Mouse (Mus musculus) adipocyte (in vitro differentiated cells): Measurements from ENCODE around the gene Ptgds.

Experiments
- DNase-seq: peaks from one replicate; pipeline ENCODE4 v3.0.0-alpha.2; 2016; ENCODE audit warnings: low spot score

Ptgds gene

DNA sequence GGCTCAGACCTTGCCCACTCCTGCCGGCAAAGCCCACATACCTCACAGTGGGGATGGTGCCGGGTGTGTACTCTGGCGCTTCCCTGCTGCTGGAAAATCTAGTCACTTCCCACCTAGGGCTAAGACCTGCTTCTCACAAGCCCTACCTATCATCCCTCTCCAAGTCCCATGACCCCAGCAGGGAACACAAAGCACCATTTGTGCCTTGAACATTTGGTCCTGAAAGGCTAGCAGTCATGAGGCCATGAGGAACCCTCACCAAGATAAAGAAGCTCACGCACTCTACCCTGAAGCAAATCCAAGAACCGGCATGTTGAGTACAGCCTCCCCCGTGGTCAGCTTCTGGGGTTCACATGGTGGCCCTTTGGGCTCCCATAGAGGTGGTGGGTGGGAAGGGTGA lies at the start of gene Ptgds:
Ptgds (minus strand) TSS at position 78 of the 400 bp plus-strand sequence.
- DNase-seq: no peak

DNA sequence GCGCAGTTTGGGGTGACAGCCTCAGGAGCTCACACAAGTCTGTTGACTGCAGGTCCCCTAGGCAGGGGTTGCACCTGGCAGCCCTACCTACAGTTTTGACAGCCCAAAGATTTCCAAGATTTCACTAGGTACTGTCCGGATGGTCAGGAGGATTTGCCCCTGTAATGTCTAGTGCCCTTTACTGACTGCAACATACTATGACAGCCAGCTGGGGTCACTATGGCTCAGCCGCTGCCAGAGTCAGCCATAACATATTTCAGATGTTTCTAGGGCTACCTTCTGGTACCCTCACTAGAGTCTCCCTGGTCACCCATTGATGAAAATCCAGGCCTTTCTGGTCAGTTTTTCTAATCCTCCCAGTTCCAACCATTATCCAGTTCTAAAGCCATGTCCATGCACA lies 40.1 kb upstream of the Ptgds start:
- DNase-seq: peak; percentile 35

DNA sequence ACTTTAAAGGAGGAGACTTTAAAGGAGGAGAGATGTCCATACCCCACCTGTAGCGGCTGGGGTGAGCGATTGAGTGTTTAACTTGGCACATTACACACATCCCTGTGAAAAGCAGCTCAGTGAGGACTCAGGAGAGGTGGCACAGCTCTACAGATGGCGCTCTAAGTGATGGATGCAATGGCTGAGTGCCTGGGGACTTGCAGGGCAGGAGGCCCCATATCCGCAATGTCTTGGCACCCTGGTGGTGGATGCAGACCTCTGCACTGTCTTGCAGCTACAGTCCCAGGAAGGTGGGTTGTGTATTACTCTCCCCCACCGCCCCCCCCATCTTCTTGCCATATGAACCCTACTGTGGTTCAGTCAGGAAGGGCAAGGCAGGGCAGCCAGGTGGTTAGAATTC lies 37.1 kb upstream of the Ptgds start:
- DNase-seq: no peak

DNA sequence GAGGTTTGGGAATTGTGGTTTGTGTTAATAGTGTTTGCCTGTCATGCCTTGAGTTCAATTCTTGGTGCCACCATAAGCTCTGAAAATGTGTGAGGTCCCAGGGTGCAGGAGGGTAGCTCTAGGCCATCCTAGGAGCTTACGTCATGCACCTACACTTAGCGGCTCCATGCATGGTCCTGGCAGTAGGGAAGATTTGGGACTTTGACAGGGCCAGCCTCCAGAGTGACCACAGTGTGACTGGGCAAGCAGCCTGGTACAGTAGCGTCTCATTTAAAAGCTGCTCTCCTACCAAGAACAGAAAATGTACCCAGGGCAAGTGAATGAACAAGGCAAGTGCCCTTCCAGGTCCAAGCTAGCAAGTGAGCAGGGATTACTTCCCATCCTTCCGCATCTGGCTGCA lies 36.0 kb upstream of the Ptgds start:
- no peak for DNase-seq

DNA sequence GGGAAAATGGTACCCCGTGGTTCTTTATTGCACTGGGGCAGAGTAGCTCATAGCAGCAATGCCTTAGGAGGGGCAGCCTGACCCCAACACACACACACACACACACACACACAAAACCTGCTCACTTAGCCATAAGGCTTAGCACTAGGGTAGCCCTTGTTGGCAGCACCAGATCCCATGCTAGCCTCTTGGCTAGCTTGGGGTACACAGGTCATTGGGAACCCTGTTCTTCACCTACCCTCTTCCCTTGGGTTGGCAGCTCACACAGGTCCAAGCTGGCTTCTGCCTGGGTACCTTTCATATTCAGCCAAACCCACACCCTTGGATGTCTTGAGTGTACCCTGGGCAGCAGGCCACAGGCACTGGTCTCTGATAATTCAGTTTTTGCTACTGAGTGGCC lies 35.2 kb upstream of the Ptgds start:
- DNase-seq: no peak

DNA sequence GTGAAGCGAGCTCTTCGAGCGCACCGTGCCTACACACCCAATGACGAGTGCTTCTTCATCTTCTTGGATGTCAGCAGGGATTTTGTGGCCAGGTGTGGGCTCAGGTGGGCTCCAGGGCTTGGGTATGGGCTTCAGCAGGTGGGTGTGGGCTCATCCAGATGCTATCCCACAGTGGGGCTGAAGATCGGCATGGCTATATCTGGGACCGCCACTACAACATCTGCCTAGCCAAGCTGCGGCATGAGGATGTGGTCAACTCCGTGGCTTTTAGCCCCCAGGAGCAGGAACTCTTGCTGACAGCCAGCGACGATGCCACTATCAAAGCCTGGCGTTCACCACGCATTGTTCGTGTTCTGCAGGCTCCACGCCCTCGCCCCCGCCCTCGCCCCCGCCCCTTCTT lies 34.7 kb upstream of the Ptgds start:
- no peak for DNase-seq

DNA sequence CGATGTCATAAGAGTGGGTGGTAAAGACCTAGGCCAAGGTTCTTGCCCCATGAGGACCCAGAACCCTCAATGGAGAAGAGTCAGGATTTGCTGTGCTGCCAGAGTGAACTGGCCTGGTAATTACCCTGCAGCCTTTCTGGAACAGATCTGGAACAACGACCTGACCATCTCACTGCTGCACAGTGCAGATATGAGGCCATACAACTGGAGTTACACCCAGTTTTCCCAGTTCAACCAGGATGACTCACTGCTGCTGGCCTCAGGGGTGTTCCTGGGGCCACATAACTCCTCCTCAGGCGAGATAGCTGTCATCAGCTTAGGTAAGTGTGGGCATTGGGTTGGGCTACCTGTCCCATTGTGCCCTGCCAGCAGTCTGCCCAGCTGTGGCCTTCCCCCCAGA lies 32.9 kb upstream of the Ptgds start:
- DNase-seq: no peak

DNA sequence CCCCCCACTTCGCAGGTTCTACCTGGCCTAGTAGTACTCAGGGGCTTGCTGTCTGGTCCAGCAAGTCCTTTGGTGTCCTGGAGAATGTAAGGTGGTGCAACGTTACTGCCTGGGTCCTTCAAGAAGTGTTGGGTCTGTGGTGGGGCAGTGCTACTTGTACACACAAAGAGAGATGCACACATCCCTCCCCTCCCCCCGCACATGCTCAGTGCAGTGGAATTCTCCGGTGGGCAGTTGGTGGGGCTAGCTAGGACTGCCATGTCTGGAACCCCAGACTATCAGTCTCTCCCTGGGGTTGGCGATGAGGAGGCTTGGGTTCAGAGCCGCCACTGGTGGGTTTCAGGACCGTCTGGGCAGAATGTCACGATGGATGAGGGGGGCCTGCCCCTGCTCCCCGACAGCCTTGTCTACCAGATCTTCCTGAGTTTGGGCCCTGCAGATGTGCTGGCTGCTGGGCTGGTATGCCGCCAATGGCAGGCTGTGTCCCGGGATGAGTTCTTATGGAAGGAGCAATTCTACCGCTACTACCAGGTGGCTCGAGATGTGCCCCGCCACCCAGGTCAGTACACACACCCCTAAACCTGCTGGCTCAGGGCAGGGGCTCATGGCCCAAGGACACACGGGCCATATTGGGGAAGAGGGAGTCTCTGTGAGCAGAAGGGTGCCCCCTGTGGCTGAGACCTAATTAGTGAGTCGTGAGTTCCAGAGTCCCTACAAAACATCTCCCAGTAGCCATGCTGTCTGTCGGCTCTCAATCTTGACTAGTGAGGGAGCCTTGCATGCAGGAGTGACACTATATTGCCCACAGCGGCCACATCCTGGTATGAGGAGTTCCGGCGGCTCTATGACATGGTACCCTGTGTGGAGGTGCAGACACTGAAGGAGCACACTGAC lies 32.0 kb upstream of the Ptgds start, which contains the start of gene C8g:
C8g (minus strand) TSS at position 127 of the 894 bp plus-strand sequence.
- DNase-seq: no peak

DNA sequence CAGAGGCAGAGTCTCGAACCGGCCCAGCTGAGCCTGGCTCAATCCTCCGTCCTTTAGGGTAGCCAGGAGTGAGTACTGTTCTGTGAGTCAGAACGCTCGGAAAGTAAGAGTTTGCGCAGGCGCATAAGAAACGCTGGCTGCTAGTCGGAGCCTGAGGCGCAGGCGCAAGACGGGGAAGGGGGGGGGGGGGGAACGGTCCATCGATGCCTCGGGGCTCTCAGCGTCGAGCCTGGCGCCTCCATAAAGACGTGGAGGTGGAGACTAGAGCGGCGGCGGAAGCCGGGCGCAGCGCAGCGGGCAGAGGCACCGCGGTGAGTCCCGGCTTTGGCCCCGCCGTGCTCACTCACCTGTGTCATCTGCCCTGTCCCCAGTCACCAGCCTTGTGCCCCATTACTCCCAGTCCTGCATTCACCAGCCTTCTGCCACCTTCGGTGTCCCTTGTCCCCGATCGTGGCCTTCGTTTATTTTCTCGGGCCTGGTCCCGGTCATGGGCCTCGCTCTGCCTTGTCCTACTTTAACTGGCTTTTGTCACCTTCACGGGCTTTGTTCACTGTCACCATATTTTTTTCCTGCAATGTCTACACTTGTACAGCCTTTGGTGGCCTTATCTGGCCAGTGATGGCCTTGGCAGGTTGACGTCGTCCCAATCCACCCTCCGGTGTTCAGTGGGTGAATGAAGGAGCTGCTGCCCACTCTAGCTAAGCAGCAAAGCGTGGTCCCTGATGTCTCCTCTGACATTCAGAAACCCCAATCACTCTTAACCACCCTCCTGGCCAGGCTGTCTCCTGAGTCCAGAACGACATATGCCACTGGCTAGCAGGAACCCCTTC lies 30.9 kb upstream of the Ptgds start, which contains the start of gene Fbxw5:
Fbxw5 (plus strand) TSS at position 175 of the 830 bp plus-strand sequence.
- peak; percentile 94 for DNase-seq

DNA sequence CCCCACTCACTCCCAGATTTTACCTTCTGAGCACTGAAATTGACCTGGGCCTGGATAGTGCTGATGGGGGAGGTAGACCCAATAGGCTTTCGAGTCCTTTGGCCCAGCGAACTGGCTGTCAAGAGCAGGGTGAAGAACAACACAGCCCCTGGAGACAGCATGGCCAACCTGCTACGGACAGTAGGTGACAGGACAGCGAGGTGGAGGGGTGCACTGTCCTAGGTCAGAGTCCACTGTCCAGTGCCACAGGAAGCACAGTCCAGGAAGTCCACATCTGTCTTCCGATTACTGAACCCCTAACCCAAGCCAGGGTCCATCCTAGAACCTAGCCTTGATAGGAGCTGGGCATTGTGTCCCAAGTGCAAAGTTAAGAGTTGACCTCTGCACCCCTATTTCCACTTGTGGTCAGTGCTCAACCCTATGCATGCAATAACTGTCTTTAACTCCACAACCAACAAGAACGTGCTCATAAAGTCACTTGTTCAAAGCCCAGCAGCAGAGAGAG lies 30.3 kb upstream of the Ptgds start:
- DNase-seq: no peak

DNA sequence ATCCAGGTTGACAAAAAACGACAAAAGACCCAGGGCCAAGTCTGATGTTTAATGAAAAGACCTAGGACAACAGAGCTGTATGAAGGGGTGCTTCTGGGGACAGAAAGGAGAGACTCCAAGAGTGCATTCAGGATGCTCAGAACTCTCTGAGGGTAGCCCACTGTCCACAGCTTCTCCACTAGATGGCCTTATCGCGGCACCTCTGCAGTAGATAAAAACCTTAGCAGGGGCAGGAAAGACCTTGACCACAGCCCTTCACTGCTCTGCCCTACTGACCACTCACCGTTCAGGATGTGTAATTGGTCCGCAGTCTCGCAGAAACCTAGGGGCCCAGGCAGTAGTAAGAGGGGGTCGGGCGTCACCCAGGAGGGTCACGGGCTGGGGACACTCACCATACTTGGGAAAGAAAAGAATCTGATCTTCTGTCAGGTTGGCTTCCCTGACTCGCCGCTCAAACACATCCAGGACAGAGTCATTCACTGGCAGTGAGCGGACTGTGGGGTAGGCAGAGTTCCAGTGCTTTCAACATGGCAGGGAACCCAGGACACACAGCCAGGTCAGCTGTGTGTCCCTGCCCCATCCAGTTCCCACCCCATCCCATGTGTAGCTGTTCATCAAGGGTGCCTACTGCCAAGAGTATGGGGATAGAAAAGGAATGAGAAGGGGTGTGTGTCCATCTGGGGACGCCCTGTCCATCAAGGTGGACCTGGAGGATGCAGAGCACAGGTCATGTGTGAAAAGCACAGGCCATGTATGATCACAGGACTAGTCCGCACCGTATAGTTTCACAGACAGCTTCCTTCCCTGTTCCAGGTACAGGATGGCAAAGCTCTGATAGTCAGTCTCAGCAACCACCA lies 29.0 kb upstream of the Ptgds start:
- no peak for DNase-seq

DNA sequence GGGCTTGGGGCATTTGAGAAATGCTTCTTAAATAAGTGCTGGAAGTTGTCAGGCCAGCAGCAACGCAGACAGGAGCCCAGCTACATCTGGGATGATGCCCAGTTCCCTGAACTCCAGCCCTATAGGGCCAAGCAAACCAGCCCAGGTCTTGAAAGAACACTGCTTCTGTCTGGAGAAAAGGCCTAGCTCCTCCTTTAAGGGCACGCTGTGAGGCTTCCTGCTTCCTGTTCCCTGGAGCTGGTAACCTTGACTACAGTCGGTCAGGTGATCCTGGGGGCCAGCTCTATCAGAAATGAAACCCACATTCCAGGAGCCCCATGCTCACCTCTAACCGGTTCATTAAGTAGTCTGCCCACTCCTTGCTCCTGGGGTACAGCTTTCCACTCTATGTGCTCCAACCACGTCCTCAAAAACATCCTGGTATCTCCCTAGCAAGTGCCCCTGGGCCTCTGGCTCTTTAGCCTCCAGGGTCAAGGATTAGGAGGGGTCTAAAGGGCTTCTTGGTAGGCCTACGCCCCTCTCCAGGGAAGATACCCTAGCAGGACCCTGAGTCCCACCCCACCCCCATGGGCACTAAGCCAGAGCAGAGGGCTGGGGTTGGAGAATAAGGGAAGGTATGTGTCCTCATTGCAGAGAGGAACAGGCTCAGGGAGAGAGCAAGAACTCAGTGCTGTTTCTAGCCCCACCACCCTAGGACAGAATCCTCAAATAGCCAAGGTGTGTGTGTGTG lies 28.2 kb upstream of the Ptgds start:
- DNase-seq: peak; percentile 48

DNA sequence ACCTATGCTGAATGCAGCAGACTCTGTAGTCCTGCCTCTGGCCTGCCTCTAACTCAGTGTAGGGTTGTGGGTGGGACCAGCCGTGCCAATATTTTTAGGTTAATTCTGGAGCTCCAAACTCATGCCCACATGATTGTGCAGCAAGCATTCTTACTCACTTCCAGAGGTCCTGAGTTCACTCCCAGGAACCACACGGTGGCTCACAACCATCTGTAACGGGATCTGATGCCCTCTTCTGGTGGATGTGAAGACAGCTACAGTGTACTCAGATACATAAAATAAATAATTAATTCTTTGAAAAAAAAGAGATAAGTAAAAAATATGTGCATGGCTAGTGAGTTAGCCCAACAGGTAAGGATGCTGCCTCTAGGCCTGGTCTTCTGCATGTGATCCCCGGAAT lies 26.6 kb upstream of the Ptgds start:
- DNase-seq: peak; percentile 66

DNA sequence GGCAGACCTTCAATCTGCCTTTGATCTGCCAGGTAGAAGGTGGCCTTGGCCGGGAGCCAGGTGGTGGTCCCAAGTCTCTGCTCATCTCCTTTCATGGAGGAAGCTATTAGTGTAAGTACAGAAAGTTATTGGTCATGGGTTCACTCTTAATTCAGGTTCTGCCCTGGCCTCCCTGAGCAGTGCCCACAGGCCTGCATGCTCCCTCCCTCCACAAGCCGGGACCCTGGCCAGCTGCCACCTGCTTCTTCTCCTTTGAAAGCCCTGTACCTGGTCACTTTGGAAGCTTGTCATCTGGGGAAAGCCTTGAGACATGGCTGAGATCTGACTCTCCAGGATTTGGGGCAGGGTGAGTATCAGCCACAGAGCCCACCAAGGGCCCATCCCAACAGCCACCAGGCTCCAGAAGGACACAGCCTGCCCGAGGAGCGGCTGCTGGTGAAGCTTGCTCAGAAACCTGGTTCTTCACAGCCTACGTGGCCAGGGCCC lies 23.7 kb upstream of the Ptgds start, which contains the start of gene Lcn12:
Lcn12 (minus strand) TSS at position 436 of the 486 bp plus-strand sequence.
- no peak for DNase-seq

DNA sequence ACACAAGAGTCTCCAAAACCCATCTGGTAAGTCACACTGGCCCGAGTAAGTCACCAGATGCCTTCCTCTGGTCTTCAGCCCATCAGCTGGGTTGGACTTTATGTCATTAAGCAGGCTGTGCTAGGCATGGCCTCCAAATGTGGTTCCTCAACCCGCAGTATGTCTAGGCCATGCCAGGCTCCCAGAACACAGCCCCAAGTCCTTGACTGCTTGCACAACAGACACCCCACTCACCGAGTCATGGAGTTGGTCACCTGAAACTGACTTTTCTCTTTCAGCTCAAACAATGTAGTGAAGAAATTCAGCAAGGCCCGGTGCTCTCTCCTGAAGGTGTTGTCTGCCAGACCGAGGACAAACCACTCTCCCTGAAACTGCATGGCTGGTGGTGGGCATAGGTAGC lies 23.1 kb upstream of the Ptgds start:
- DNase-seq: no peak

DNA sequence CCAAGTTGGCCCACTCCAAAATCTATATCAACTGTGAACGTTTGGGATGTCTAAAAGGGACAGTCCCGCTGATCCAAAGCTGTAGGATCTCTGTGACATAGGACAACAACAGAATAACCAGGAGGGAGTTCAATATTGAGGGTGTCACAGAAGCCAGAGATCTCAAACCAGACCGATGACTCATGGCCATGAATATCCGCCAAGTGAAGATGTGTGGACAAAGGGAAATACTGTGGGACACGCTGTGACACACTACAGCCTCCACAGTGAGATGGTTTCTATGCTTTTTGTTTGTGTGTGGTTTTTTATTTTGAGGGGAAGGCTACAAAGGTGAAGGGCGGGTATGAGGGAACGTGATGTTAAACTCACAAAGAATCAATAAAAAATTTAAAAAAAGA lies 18.8 kb upstream of the Ptgds start:
- DNase-seq: peak; percentile 61

DNA sequence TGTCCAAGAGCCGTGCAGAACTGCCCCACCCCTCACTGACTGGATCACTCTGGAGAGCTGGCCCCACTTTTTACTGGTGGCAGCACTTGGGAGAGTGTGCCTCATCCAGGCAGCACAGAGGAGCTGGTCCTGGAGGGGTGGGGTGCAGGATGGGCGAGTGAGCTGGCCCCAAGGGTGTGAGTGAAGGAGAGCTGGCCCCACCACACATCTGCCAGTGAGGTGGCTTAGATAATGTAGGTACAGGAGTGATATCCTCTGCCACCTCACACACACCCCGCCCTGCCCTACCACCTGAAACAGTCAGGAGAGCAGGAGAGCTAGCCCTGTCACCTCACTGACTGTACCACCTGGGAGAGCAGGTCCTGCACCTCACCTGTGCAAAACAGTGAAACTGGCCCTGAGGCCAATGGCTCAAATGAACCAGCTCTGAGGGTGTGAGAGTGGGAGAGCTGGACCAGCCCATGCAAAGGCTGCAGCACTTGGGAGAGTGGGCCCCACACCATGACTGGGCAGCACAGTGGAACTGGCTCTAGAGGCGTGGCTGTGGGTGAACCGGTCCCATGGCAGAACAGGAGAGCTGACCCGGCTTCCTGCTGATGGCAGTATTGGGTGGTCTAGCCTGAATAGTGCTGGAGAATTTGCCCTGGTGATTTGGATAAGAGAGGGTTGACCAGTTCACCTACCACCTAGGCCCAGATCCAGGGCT lies 18.3 kb upstream of the Ptgds start:
- DNase-seq: no peak

DNA sequence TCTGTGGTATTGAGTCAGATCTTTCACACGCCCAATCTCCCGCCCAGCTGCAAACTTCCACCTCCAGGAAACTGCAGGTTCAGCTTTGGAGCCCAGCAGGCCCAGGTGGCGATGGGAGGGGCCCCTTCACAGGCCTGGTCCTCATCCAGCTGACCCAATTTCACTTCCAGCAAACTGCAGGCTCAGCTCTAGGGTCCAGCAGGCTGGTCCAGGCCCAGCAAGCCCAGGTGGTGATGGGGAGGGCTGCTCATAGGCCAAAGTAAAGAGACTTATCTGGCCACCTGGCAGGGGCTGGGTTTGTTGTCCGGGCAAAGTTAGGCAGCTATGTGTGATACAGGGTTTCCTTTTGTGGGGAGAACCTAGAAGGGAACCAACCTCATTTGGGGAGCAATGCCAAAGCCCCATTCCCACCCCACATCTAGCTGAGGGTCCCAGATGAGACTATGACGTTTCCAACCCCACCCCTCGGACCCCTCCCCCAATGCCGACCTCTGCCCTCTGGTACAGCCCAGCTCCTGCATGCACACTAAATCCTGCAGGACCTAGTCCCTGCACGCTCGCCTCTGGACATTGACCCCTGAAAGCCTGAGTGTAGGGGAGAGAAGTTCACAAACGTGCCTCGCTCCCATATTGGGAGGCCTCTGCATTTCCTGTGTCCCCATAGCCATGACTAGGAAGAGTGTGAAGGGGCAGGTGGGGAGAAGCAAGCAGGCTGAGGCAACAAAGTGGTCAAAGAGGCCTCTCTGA lies 15.2 kb upstream of the Ptgds start:
- DNase-seq: no peak

DNA sequence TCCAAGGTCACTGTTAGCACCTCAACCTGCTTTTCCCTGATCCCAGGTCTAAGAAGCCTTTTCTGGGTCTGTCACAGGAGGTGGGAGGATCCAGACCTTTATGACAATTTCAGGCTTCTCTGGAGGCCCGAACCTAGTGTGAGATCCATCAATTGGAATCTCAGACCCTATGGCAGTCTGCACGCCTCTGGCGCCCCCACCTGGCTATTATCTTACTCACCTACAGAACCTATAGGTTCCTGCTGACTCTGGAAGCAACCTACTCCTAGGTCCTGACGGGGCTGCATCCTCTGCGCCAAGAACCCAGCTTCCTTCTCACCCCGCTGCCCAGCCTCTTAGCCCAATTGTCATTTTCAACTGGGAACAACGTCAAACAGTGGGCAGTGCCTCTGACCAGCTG lies 13.1 kb upstream of the Ptgds start:
- DNase-seq: peak; percentile 58
